Mouse (Mus musculus) stomach, embryonic 15.5 days (tissue): Measurements from ENCODE around the gene Gna11. TPM values are rescaled to one million over a fixed set of nuclear protein-coding genes. Genes with fewer than 3 reads are reported as not detected.

Experiments used
- ATAC-seq: fragments of 200-750 bp; cut with Nextera tagmentation; 2 replicates; pipeline ENCODE4 v1.8.0; 2017; ENCODE audit warnings: low read depth, moderate number of reproducible peaks, moderate TSS enrichment; ENCODE audit not compliant: insufficient read depth, low FRiP score
- H3K27ac ChIP-seq: fragments of 300-500 bp; sonication (generic); 2 replicates; pipeline ENCODE4 v1.5.1; 2015; ENCODE audit warnings: mild to moderate bottlenecking, inconsistent platforms
- H3K27me3 ChIP-seq: fragments of 300-500 bp; sonication (generic); replicated peaks from 2 replicates; pipeline ENCODE4 v1.6.1; 2015; ENCODE audit warnings: inconsistent platforms
- H3K36me3 ChIP-seq: fragments of 300-500 bp; sonication (generic); 2 replicates; pipeline ENCODE4 v1.6.1; 2015; ENCODE audit warnings: inconsistent platforms
- H3K4me1 ChIP-seq: fragments of 300-500 bp; sonication (generic); 2 replicates; pipeline ENCODE4 v1.6.1; 2015; ENCODE audit warnings: inconsistent platforms
- H3K4me2 ChIP-seq: fragments of 300-500 bp; sonication (generic); 2 replicates; pipeline ENCODE4 v1.6.1; 2015; ENCODE audit warnings: mild to moderate bottlenecking, inconsistent platforms
- H3K4me3 ChIP-seq: fragments of 300-500 bp; sonication (generic); replicated peaks from 2 replicates; pipeline ENCODE4 v1.5.1; 2015; ENCODE audit warnings: inconsistent platforms
- H3K9ac ChIP-seq: fragments of 300-500 bp; sonication (generic); 2 replicates; pipeline ENCODE4 v1.6.1; 2015; ENCODE audit warnings: inconsistent platforms
- H3K9me3 ChIP-seq: fragments of 300-500 bp; sonication (generic); 2 replicates; pipeline ENCODE4 v1.6.1; 2016; ENCODE audit warnings: inconsistent platforms
- WGBS: fragments of 180-500 bp; shearing (Covaris S2); methylation state at CpG from one replicate; pipeline ENCODE4 v1.1.7; 2015; 5-methylcytosine and 5-hydroxymethylcytosine counted together
- polyA plus RNA-seq: library from polyadenylated mRNA; unstranded; fragments of >200 nt; fragmentation: Nextera tagmentation; extraction: Ambion mirVana; gene quantifications from 2 replicates; pipeline ENCODE4 v1.2.1, GENCODE M21; 2015

Gna11 gene
- polyA plus RNA-seq, 1 experiment from 2014 or later = 113 TPM

DNA sequence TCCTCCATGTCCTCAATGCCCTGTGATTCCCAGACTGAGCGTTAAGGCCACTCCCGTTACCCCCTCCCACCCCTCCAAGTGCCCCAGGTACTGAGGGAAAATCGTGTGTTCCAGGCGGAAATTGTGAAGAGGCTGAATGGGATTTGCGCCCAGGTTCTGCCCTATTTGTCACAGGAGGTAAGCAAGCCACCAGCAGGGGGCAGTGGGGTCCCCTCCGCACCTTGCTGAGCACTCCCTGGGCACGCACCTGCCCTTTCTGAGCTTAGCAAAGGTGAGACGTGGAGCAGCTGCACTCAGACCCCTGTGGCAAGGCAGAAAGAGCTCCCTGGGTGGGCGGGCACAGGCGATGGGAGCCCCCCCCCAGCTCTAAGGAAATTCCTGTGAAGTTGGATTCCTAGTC lies 19.7 kb upstream of the Gna11 start:
- H3K9ac ChIP-seq = no peak overlapping the region
- no peak overlapping the region for H3K4me3 ChIP-seq
- no peaks in the 10 kb centered on the region for H3K9me3 ChIP-seq
- H3K27ac ChIP-seq = peak overlapping the region; percentile 52; the same call in 1 of the 2 replicates
- peak overlapping the region; percentile 52; the same call in 1 of the 2 replicates for H3K4me2 ChIP-seq
- peaks cover 25% of the 10 kb centered on the region for H3K36me3 ChIP-seq
- ATAC-seq = no peak
- WGBS = 39% methylated on average over 10 of the region's 10 CpGs
- H3K27me3 ChIP-seq = no peaks in the 10 kb centered on the region
- peaks cover 61% of the 10 kb centered on the region for H3K4me1 ChIP-seq

DNA sequence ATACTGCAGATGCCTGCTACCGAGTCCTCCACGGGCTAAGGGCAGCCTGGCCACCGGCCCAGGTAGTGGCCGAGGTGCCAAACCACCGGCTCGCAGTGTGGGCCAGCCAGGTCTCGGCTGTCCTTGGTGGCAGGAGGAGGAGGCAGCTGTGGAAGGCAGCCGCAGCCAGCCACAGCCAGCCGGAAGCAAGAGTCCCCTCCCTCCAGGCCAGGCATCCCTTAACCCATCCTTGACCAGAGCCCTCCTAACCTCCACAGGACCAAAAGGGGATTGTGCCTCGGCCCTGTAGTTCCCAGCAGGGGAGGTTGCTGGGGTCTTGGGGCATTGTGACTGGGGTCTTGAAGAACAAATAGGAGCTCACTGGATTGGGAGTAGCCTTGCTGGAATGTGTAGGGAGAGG lies 19.2 kb upstream of the Gna11 start:
- no peak for ATAC-seq
- peak overlapping the region; percentile 36 for H3K4me3 ChIP-seq
- H3K27me3 ChIP-seq = no peaks in the 10 kb centered on the region
- H3K4me2 ChIP-seq = peak overlapping the region; percentile 52
- H3K4me1 ChIP-seq = peaks cover 56% of the 10 kb centered on the region
- peaks cover 25% of the 10 kb centered on the region for H3K36me3 ChIP-seq
- no peaks in the 10 kb centered on the region for H3K9me3 ChIP-seq
- 0 out of 2 replicates have a peak overlapping the region, but pooled peaks have one; percentile 8 for H3K9ac ChIP-seq
- peak overlapping the region; percentile 52 for H3K27ac ChIP-seq
- WGBS = 9% methylated on average over 10 of the region's 10 CpGs

DNA sequence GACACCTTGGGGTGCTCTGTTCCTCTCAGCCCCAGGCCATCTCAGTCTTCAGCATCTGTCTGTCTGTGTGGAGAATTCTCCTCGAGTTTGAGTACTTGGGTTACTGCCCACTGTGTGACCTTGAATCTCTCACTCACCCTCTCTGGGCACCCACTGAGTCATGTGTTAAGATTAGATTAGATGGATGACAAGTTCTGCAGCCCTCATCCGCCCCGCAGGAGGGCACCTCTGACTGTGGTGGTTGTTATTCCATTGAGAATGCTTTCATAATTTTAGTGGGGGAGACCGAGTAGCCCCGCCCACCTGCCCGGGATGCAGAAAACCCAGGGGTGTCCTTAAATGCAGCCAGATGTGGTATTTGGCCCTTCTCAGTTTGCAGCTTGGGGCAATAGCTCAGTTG lies 18.5 kb upstream of the Gna11 start:
- no peak overlapping the region for H3K9ac ChIP-seq
- peak overlapping the region; percentile 52 for H3K27ac ChIP-seq
- H3K4me1 ChIP-seq = peaks cover 49% of the 10 kb centered on the region
- peak overlapping the region; percentile 36 for H3K4me3 ChIP-seq
- H3K36me3 ChIP-seq = peaks cover 25% of the 10 kb centered on the region
- no peaks in the 10 kb centered on the region for H3K27me3 ChIP-seq
- H3K9me3 ChIP-seq = no peaks in the 10 kb centered on the region
- 39% methylated on average over 6 of the region's 6 CpGs for WGBS
- peak overlapping the region; percentile 52 for H3K4me2 ChIP-seq
- no peak for ATAC-seq

DNA sequence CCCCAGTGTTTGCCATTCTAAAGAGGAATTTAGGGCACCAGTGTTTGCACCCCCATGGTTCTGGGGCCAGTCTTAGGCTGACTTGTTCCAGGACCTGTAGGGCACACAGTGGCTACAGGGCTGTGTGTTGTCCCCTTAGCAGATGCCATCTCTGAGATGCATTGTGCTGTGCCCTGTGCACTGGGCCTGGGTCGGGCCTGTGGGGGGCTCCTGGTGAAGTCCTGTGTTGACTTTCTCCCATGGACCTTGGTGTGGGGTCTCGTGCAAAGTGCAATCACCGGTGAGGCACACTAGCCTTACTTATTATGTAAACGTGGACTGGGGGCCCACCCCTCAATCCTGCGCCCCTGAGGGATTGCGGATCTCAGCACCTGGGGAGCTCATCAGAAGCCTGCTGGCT lies 17.4 kb upstream of the Gna11 start:
- peaks cover 44% of the 10 kb centered on the region for H3K4me1 ChIP-seq
- no peak for ATAC-seq
- peaks cover 25% of the 10 kb centered on the region for H3K36me3 ChIP-seq
- peak overlapping the region; percentile 19; the same call in 1 of the 2 replicates for H3K4me2 ChIP-seq
- no peak overlapping the region for H3K27ac ChIP-seq
- H3K4me3 ChIP-seq = no peak overlapping the region
- no peak overlapping the region for H3K9ac ChIP-seq
- WGBS = 66% methylated on average over 6 of the region's 6 CpGs
- H3K27me3 ChIP-seq = no peaks in the 10 kb centered on the region
- H3K9me3 ChIP-seq = no peaks in the 10 kb centered on the region

DNA sequence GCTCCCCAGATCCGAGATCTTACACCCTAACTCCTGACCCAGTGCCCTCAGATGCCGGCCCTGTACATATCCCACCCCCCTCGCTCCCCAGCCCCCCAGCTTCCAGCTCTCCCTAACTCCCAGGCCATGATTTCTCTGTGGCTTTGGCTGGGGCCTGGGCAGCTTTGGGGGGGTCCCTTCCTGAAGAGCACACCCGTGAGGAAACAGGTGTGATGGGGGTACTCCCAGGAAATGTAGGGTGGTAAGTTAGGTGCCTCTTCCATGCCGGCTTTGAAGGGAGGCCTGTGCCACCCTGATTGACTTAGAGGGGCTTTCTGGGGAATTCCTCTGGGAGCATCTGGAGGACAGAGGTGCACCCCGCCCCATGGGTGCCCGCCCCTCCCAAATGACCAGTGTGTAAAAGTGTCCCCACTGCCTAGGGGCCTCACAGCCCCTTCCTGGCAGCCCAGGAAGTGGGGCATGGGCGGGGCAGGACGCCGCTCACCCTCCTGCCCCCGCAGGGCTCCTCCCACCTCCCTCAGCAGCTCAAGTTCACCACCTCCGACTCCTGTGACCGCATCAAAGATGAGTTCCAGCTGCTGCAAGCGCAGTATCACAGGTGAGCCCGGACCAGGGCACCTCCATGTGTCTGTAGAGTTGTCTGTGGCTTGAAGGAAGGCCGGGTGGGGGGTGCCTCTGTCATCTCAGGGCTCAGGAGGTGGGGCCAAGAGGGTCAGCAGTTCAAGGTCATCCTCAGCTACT lies 15.9 kb upstream of the Gna11 start:
- Histone ChIP-seq H3K4me1 (peaks cover 44% of the 10 kb centered on the region), H3K36me3 (peaks cover 16% of the 10 kb centered on the region; the same call in 1 of the 2 replicates), H3K9ac (peak overlapping the region; percentile 96), H3K27ac (peak overlapping the region; percentile 93), H3K4me2 (peak overlapping the region; percentile 77), H3K4me3 (peak overlapping the region; percentile 87), H3K27me3 (no peaks in the 10 kb centered on the region), H3K9me3 (no peaks in the 10 kb centered on the region)
- 12% methylated on average over 16 of the region's 16 CpGs for WGBS
- ATAC-seq = peak; percentile 6; the same call in 1 of the 2 replicates

DNA sequence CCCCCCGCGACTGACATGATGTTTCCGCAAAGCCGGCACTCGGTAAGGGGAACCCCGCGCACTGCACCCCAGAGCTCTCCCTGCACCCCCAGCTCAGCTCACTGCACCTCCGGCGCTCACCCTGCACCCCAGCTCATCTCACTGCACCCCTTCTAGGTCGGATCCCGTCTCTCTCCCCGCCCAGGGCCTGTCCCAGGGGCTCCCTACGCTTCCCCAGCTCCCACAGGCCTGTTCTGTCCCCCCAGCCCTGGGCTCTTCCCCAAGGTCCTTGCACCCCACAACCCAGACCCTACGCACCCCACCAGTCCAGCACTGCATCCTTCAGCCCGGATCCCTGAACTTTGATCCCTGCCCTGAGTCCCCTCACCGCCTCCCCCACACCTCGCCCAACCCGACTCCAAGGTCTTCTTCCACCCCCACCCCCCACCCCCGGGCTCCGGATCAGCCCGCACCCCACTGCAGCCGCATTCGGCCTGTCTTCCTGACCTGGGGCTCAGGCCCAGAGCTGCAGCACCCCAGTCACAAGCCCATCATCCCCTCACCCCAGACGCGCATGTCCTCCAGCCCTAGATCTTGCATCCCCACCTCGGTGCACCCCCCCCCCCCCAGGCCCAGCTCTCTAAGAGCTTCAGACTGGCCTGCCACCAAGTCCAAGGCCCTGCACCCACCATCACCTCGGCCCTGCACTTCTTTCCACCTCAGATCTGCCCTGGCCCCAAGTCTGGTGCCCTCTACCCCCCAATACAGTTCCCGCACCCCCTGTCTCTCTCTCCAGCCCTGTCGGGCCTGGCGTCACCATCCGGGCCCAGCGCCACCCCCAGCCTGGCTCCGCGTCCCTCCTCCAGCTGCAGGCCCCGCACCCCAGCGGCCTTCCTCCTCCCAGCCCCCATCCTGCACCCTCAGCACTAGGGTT lies 14.9 kb upstream of the Gna11 start:
- no peaks in the 10 kb centered on the region for H3K9me3 ChIP-seq
- no peaks in the 10 kb centered on the region for H3K27me3 ChIP-seq
- H3K36me3 ChIP-seq = 0 out of 2 replicates have a peak, but pooled peaks cover 7% of the 10 kb centered on the region
- H3K9ac ChIP-seq = peak overlapping the region; percentile 96
- peak overlapping the region; percentile 77 for H3K4me2 ChIP-seq
- peaks cover 38% of the 10 kb centered on the region for H3K4me1 ChIP-seq
- ATAC-seq = peak; percentile 8; the same call in 1 of the 2 replicates
- H3K27ac ChIP-seq = peak overlapping the region; percentile 93
- WGBS = under 1% methylated on average over 33 of the region's 36 CpGs
- H3K4me3 ChIP-seq = peak overlapping the region; percentile 87

DNA sequence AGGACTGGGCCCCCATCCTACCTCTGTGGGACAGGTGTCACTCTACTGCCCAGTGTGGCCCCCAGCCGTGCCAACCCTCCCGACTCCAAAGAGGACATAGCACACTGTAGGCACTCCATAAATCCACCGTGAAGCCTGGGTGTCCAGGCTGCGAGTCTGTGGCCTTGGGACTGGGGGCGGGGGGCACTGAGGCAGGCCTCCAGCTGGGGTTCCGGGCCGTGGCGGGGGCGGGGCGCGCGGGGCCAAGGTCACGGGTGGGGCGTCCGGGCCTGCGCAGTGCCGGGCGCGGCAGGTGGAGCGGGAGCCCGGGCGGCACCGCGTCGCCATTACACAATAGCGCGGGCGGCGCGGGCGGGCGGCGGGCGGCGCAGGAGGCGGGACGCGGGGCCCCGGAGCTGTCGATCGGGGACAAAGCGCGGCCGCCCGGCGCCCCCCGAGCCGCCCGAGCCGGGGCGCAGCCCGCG lies 14.2 kb upstream of the Gna11 start, which contains the start of gene Aes:
TSS of gene Aes (plus strand) at position 326 of the 464 bp plus-strand sequence.
- H3K27me3 ChIP-seq = no peaks in the 10 kb centered on the region
- H3K27ac ChIP-seq = peak within 1 kb of the TSS; percentile 93
- H3K9ac ChIP-seq = peak within 1 kb of the TSS; percentile 96
- peak within 1 kb of the TSS; percentile 77 for H3K4me2 ChIP-seq
- H3K4me3 ChIP-seq = peak within 1 kb of the TSS; percentile 87
- H3K36me3 ChIP-seq = 0 out of 2 replicates have a peak, but pooled peaks cover 3% of the 10 kb centered on the region
- H3K4me1 ChIP-seq = peaks cover 31% of the 10 kb centered on the region
- H3K9me3 ChIP-seq = no peaks in the 10 kb centered on the region
- WGBS = 1% methylated on average over 44 of the region's 53 CpGs
- peak; percentile 81 for ATAC-seq

DNA sequence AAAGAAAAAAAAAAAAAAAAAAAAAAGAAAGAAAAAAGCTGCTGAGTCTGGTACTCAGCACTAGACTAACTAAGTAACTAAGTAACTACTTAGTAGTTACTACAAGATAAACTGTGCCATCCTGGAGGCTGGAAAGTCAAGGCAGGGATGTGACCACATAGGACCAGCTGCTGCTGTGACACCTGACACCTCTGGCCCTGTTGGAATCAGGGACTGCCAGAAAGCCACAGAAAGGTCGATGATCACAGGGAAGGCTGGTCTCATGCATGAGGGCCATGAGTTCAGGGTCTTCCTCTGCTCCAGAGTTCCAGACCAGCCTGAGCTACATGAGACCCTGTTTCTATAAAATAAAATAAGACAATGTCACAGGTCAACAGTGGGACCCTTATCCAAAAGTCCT lies 12.5 kb upstream of the Gna11 start:
- H3K36me3 ChIP-seq = 0 out of 2 replicates have a peak, but pooled peaks cover 3% of the 10 kb centered on the region
- no peak overlapping the region for H3K9ac ChIP-seq
- H3K27me3 ChIP-seq = no peaks in the 10 kb centered on the region
- H3K4me2 ChIP-seq = no peak overlapping the region
- 36% methylated on average over 1 of the region's 1 CpGs for WGBS
- no peak overlapping the region for H3K27ac ChIP-seq
- peaks cover 16% of the 10 kb centered on the region for H3K4me1 ChIP-seq
- ATAC-seq = no peak
- H3K9me3 ChIP-seq = no peaks in the 10 kb centered on the region
- H3K4me3 ChIP-seq = no peak overlapping the region

DNA sequence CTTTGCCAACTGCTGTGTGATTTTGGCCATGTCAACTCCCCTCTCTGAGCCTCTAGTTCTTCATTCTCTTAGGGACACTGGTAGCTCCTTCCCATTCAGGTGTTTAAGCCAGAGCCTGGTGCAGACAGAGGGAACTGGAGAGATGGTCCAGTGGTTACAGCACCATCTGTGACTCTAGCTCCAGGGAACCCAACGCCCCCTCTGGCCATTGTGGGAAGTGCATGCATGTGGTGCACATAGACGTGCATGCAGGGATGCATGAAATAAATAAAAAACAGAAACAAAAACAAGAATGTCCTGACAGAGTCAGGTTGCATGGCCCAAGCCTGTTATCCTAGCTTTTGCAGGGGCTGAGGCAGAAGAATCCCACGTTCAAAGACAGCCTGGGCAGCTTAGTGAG lies 11.3 kb upstream of the Gna11 start:
- Histone ChIP-seq H3K9me3 (no peaks in the 10 kb centered on the region), H3K4me2 (no peak overlapping the region), H3K27me3 (no peaks in the 10 kb centered on the region), H3K4me1 (peaks cover 14% of the 10 kb centered on the region), H3K36me3 (0 out of 2 replicates have a peak, but pooled peaks cover 3% of the 10 kb centered on the region), H3K27ac (no peak overlapping the region), H3K9ac (no peak overlapping the region), H3K4me3 (no peak overlapping the region)
- WGBS = 67% methylated on average over 3 of the region's 3 CpGs
- no peak for ATAC-seq

DNA sequence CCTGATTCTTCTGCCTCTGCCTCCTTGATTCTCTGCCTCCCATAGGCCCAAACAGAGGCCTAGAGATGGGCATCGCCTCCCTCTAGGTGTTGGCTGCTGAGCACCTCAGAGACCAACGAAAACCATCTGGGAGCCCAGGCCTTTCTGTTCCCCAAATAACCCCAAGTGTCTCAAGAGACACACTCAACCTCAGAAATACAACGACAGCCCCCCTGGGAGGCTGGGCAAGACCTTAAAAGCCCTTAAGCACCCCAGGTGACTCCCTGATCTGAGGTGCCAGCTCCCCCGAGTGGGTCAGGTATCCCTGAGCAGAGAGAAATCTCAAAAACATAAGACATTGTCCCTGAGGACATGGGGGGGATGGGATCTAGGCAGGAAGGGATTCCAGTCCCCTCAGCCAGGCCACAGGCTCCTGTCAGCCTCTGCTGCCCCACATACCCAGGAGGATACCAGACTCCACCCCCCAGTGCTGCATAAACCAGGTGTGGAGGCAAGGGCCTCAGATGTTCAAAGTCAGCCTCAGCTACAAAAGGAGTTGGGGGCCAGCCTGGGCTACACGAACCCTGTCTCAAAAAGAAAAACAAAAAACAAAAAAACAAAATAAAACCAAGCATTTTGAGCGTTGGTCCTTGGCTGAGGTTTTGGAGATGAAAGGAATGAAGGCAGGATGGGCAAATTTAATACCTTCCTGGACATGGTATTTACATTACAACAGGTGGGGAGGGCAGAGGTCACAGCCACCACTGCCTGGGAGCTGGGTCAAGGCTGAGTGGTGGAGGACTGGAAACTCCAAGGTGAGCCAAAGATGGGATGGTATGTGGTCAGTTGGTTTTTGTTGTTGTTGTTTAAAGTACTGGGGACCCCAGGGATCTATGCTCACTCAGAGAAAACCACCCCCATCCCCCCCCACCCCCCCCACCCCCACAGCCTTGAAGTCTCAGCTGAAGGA lies 9.1 kb upstream of the Gna11 start:
- Histone ChIP-seq H3K4me2 (no peak overlapping the region), H3K27ac (no peak overlapping the region), H3K36me3 (no peaks in the 10 kb centered on the region), H3K4me3 (no peak overlapping the region), H3K9ac (no peak overlapping the region), H3K9me3 (no peaks in the 10 kb centered on the region), H3K27me3 (no peaks in the 10 kb centered on the region), H3K4me1 (peaks cover 6% of the 10 kb centered on the region; the same call in 1 of the 2 replicates)
- 72% methylated on average over 6 of the region's 6 CpGs for WGBS
- ATAC-seq = no peak

DNA sequence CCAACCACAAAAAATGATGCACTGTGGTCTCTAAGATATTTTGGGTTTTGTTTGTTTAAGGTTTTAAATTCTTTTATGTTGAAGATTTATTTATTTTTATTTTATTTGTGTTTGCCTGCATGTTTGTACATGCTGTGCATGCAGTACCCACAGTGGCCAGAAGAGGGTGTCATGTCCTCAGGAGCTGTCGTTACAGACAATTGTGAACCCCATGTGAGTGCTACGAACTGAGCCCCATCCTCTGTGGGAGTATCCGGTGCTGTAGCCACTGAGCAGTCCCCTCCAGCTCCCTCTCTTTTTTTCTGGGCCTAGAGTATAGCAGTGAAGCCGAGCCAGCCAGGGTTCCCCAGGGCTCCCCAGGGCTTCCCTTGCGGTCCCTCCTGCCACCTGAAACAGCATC lies 8.2 kb upstream of the Gna11 start:
- no peaks in the 10 kb centered on the region for H3K9me3 ChIP-seq
- no peak overlapping the region for H3K4me3 ChIP-seq
- H3K4me1 ChIP-seq = peaks cover 6% of the 10 kb centered on the region; the same call in 1 of the 2 replicates
- no peaks in the 10 kb centered on the region for H3K27me3 ChIP-seq
- no peak overlapping the region for H3K4me2 ChIP-seq
- ATAC-seq = no peak
- no peak overlapping the region for H3K9ac ChIP-seq
- H3K27ac ChIP-seq = no peak overlapping the region
- H3K36me3 ChIP-seq = no peaks in the 10 kb centered on the region
- WGBS = 88% methylated on average over 5 of the region's 5 CpGs
